8 mouse cellular contexts compared by ENCODE assay signal in genomic region chr3:142708849-142709419, GRCm38 (mm10). TPM values are rescaled to one million over a fixed set of nuclear protein-coding genes. Genes with fewer than 3 reads are reported as not detected.
DNase-seq lines count a peak whose midpoint lies in the region; ATAC-seq and TF ChIP-seq lines count a peak whose summit lies in the region.

No protein-coding gene starts in this region.

- H3K9me3 ChIP-seq in E14TG2a.4 (ENCODE audit: low read length) = peaks cover 8% of the 10 kb centered on the region
- H3K9me3 ChIP-seq in embryonic facial prominence, embryonic 10.5 days = peaks cover 7% of the 10 kb centered on the region; the same call in 1 of the 2 replicates
- 0 out of 2 replicates have a peak, but pooled peaks cover 4% of the 10 kb centered on the region for H3K9me3 ChIP-seq in heart, embryonic 14.5 days (ENCODE audit: control insufficient read depth, low read length)
- no peaks in the 10 kb centered on the region for H3K9me3 ChIP-seq in liver, embryonic 14.5 days (ENCODE audit: control insufficient read depth, low read length)
- H3K9me3 ChIP-seq in neural tube, embryonic 14.5 days (ENCODE audit: control insufficient read depth, low read length) = no peaks in the 10 kb centered on the region

- peaks cover 8% of the 10 kb centered on the region; the same call in 1 of the 2 replicates for H3K36me3 ChIP-seq in E14TG2a.4 (ENCODE audit: insufficient read depth, low read length)
- peaks cover 4% of the 10 kb centered on the region; the same call in 1 of the 2 replicates for H3K36me3 ChIP-seq in embryonic facial prominence, embryonic 10.5 days (replicated peaks)
- H3K36me3 ChIP-seq in heart, embryonic 14.5 days (ENCODE audit: control insufficient read depth, insufficient read depth, low read length) = no peaks in the 10 kb centered on the region
- no peaks in the 10 kb centered on the region for H3K36me3 ChIP-seq in liver, embryonic 14.5 days (replicated peaks; ENCODE audit: control insufficient read depth, insufficient read depth, low read depth)
- H3K36me3 ChIP-seq in neural tube, embryonic 14.5 days (ENCODE audit: control insufficient read depth, insufficient read depth, low read length) = no peaks in the 10 kb centered on the region

- WGBS in embryonic facial prominence, embryonic 10.5 days = 51% methylated on average over 13 of the region's 13 CpGs
- 39% methylated on average over 13 of the region's 13 CpGs for WGBS in heart, embryonic 14.5 days
- 40% methylated on average over 13 of the region's 13 CpGs for WGBS in liver, embryonic 14.5 days (ENCODE audit: insufficient replicate concordance)
- WGBS in neural tube, embryonic 14.5 days = 48% methylated on average over 13 of the region's 13 CpGs

- DNase-seq in adrenal gland, postnatal 10 days = peak; percentile 85
- peak; percentile 66 for DNase-seq in embryonic facial prominence, embryonic 10.5 days (ENCODE audit: low spot score)
- DNase-seq in kidney, postnatal 4 days = peak; percentile 74 to 79
- DNase-seq in liver, embryonic 14.5 days (ENCODE audit: low read depth in 3 of 3, low spot score in 3 of 3) = no peak
- DNase-seq in thymus, postnatal 14 days = peak; percentile 63

- H3K9ac ChIP-seq in heart, embryonic 14.5 days (ENCODE audit: low read length) = no peak overlapping the region
- H3K9ac ChIP-seq in liver, embryonic 14.5 days (replicated peaks) = no peak overlapping the region
- H3K9ac ChIP-seq in neural tube, embryonic 14.5 days (replicated peaks; ENCODE audit: low read depth, low read length) = no peak overlapping the region

- no peak for TF ChIP-seq EP300 in liver, embryonic 14.5 days (IDR thresholded peaks at IDR 0.05; ENCODE audit: low read depth)

- H3K4me3 ChIP-seq in E14TG2a.4 (replicated peaks; ENCODE audit: low read length) = no peak overlapping the region
- H3K4me3 ChIP-seq in embryonic facial prominence, embryonic 10.5 days = no peak overlapping the region
- H3K4me3 ChIP-seq in heart, embryonic 14.5 days (ENCODE audit: control insufficient read depth in 1 of 2, insufficient read depth in 1 of 2, low read depth in 1 of 2, low read length in 2 of 2) = no peak overlapping the region
- H3K4me3 ChIP-seq in liver, embryonic 14.5 days (ENCODE audit: insufficient read depth in 1 of 2, low read depth in 2 of 2, low read length in 2 of 2) = no peak overlapping the region
- H3K4me3 ChIP-seq in neural tube, embryonic 14.5 days (ENCODE audit: low read depth, low read length) = no peak overlapping the region

- peak; percentile 75 for TF ChIP-seq CTCF in E14TG2a.4 (conservative IDR thresholded peaks at IDR 0.05; ENCODE audit: low read length)
- peak; percentile 76 for TF ChIP-seq CTCF in liver, embryonic 14.5 days (IDR thresholded peaks at IDR 0.05; ENCODE audit: low read depth)

- no peak for ATAC-seq in heart, embryonic 14.5 days (ENCODE audit: insufficient number of reproducible peaks, insufficient read depth, low FRiP score, low read depth)
- ATAC-seq in liver, embryonic 14.5 days (ENCODE audit: insufficient read depth) = no peak
- peak; percentile 57; the same call in 1 of the 2 replicates for ATAC-seq in neural tube, embryonic 14.5 days (ENCODE audit: low read depth)

- H3K4me1 ChIP-seq in E14TG2a.4 (replicated peaks; ENCODE audit: low read depth, low read length) = peaks cover 40% of the 10 kb centered on the region
- H3K4me1 ChIP-seq in embryonic facial prominence, embryonic 10.5 days = no peaks in the 10 kb centered on the region
- H3K4me1 ChIP-seq in heart, embryonic 14.5 days (ENCODE audit: control insufficient read depth in 2 of 2, insufficient read depth in 2 of 2, low read length in 2 of 2) = peaks cover 0 to 7% of the 10 kb centered on the region in 2 experiments; a peak in 2 of 4 replicates
- H3K4me1 ChIP-seq in liver, embryonic 14.5 days (replicated peaks; ENCODE audit: control insufficient read depth in 2 of 2, insufficient read depth in 2 of 2, low read length in 1 of 2) = peaks cover 0 to 4% of the 10 kb centered on the region in 2 experiments; a peak in 2 of 4 replicates
- no peaks in the 10 kb centered on the region for H3K4me1 ChIP-seq in neural tube, embryonic 14.5 days (ENCODE audit: control insufficient read depth, insufficient read depth, low read length)

- no peak overlapping the region for H3K27ac ChIP-seq in embryonic facial prominence, embryonic 10.5 days (replicated peaks)
- H3K27ac ChIP-seq in heart, embryonic 14.5 days (replicated peaks in 1 of 2; ENCODE audit: control insufficient read depth in 1 of 2, insufficient read depth in 1 of 2, low read depth in 2 of 2, low read length in 2 of 2) = no peak overlapping the region
- H3K27ac ChIP-seq in liver, embryonic 14.5 days = no peak overlapping the region
- H3K27ac ChIP-seq in neural tube, embryonic 14.5 days (ENCODE audit: low read depth, low read length) = no peak overlapping the region

- no peaks in the 10 kb centered on the region for H3K27me3 ChIP-seq in E14TG2a.4 (ENCODE audit: insufficient read depth, low read length)
- H3K27me3 ChIP-seq in embryonic facial prominence, embryonic 10.5 days (replicated peaks; ENCODE audit: low read depth, poor library complexity, severe bottlenecking) = no peaks in the 10 kb centered on the region
- H3K27me3 ChIP-seq in heart, embryonic 14.5 days (ENCODE audit: control insufficient read depth, insufficient read depth, low read length) = no peaks in the 10 kb centered on the region
- H3K27me3 ChIP-seq in liver, embryonic 14.5 days (ENCODE audit: control insufficient read depth, insufficient read depth, low read length) = no peaks in the 10 kb centered on the region
- H3K27me3 ChIP-seq in neural tube, embryonic 14.5 days (ENCODE audit: control insufficient read depth, insufficient read depth, low read length) = no peaks in the 10 kb centered on the region

- 0 out of 2 replicates have a peak overlapping the region, but pooled peaks have one; percentile 32 for H3K4me2 ChIP-seq in heart, embryonic 14.5 days (ENCODE audit: low read length)
- no peak overlapping the region for H3K4me2 ChIP-seq in liver, embryonic 14.5 days (ENCODE audit: low read depth)
- no peak overlapping the region for H3K4me2 ChIP-seq in neural tube, embryonic 14.5 days (ENCODE audit: low read depth, low read length)

RNA-seq across cellular contexts. Expression of gene Kyat3, which starts 8.1 kb away (rescaled TPM):
- total RNA-seq in adrenal gland, postnatal 10 days (2021) = 10 to 100 TPM; 52.7 to 92.9 TPM
- 11.8 and 14.1 TPM in 2 replicates for polyA plus RNA-seq in embryonic facial prominence, embryonic 10.5 days (2016; fragmentation: Nextera tagmentation; extraction: Ambion mirVana)
- polyA plus RNA-seq in heart, embryonic 14.5 days (2014; fragmentation: Nextera tagmentation; extraction: Ambion mirVana) = 9.7 and 11.1 TPM in 2 replicates
- 3.7 and 5.1 TPM in 2 replicates for polyA plus RNA-seq in liver, embryonic 14.5 days (2012; rRNA removed)
- polyA plus RNA-seq in liver, embryonic 14.5 days (2014; fragmentation: Nextera tagmentation; extraction: Ambion mirVana) = 8.4 and 10.1 TPM in 2 replicates
- 6.3 and 7.7 TPM in 2 replicates for polyA plus RNA-seq in neural tube, embryonic 14.5 days (2014; fragmentation: Nextera tagmentation; extraction: Ambion mirVana)

RNA-seq across cellular contexts. Expression of gene Gtf2b, which starts 55.9 kb away (rescaled TPM):
- total RNA-seq in adrenal gland, postnatal 10 days (2021) = 10 to 100 TPM; 46.9 to 56.3 TPM
- polyA plus RNA-seq in embryonic facial prominence, embryonic 10.5 days (2016; fragmentation: Nextera tagmentation; extraction: Ambion mirVana) = 91.6 and 91.8 TPM in 2 replicates
- polyA plus RNA-seq in heart, embryonic 14.5 days (2014; fragmentation: Nextera tagmentation; extraction: Ambion mirVana) = 57.9 and 64.8 TPM in 2 replicates
- 17.5 and 26.4 TPM in 2 replicates for polyA plus RNA-seq in liver, embryonic 14.5 days (2012; rRNA removed)
- polyA plus RNA-seq in liver, embryonic 14.5 days (2014; fragmentation: Nextera tagmentation; extraction: Ambion mirVana) = 44.3 and 46.2 TPM in 2 replicates
- polyA plus RNA-seq in neural tube, embryonic 14.5 days (2014; fragmentation: Nextera tagmentation; extraction: Ambion mirVana) = 80.9 and 81.6 TPM in 2 replicates

Comparison
In these comparisons a context has a peak if more than half of its experiments do, and no peak if none do; other contexts are left out.
1. DNase-seq: peak in adrenal gland, postnatal 10 days (single experiment), embryonic facial prominence, embryonic 10.5 days (single experiment), kidney, postnatal 4 days (2 of 2) and thymus, postnatal 14 days (single experiment); none in liver, embryonic 14.5 days (0 of 3).